Mouse (Mus musculus) c-Kit-positive CD71-negative TER-119-negative erythroid progenitor cells, embryonic 14.5 days (primary cell): ENCODE measurements at regions not wholly inside any gene's neighbourhood (a gene's known extent, or its start where the extent isn't known, plus 50 kb on each side); places are given as distances from the start of the nearest gene placed in this dataset.

Source experiments
- DNase-seq: peaks from one replicate; pipeline ENCODE4 v3.0.0-alpha.2; 2013; ENCODE audit warnings: low read depth

- DNase-seq = no peak
Measured at GRCm38 (mm10) chr10:99417591-99417990, 154.6 kb downstream of the Dusp6 start.

- no peak for DNase-seq
Measured at GRCm38 (mm10) chr10:99418497-99418896, 155.5 kb downstream of the Dusp6 start.

- no peak for DNase-seq
Measured at GRCm38 (mm10) chr10:99419532-99419931, 156.5 kb downstream of the Dusp6 start.

- DNase-seq = no peak
Measured at GRCm38 (mm10) chr10:99423406-99423805, 160.4 kb downstream of the Dusp6 start.

GRCm38 (mm10) chr10:99425265-99425664, 162.2 kb downstream of the Dusp6 start:
- DNase-seq = no peak

- DNase-seq = no peak
Measured at GRCm38 (mm10) chr10:99430175-99430574, 167.1 kb downstream of the Dusp6 start.

GRCm38 (mm10) chr10:99430669-99431561, 167.9 kb downstream of the Dusp6 start:
- DNase-seq = no peak

GRCm38 (mm10) chr10:99437060-99437459, 174.0 kb downstream of the Dusp6 start:
- no peak for DNase-seq

- DNase-seq = no peak
Measured at GRCm38 (mm10) chr10:99440169-99440568, 177.1 kb downstream of the Dusp6 start.

- peak; percentile 71 for DNase-seq
Measured at GRCm38 (mm10) chr10:99441014-99441413, 178.0 kb downstream of the Dusp6 start.

- DNase-seq = no peak
Measured at GRCm38 (mm10) chr10:99441931-99442330, 178.9 kb downstream of the Dusp6 start.

GRCm38 (mm10) chr10:99443453-99444170, 180.6 kb downstream of the Dusp6 start:
- DNase-seq = no peak

- DNase-seq = no peak
Measured at GRCm38 (mm10) chr10:99450714-99451625, 187.9 kb downstream of the Dusp6 start.

- DNase-seq = no peak
Measured at GRCm38 (mm10) chr10:99451639-99452417, 188.8 kb downstream of the Dusp6 start.

GRCm38 (mm10) chr10:99456180-99456579, 193.1 kb downstream of the Dusp6 start:
- DNase-seq = no peak

- no peak for DNase-seq
Measured at GRCm38 (mm10) chr10:99458047-99458446, 195.0 kb downstream of the Dusp6 start.

GRCm38 (mm10) chr10:99459171-99459660, 196.2 kb downstream of the Dusp6 start:
- no peak for DNase-seq

- peak; percentile 71 for DNase-seq
Measured at GRCm38 (mm10) chr10:99459823-99460361, 196.9 kb downstream of the Dusp6 start.

- DNase-seq = peak; percentile 46
Measured at GRCm38 (mm10) chr10:99460847-99461445, 197.9 kb downstream of the Dusp6 start.

GRCm38 (mm10) chr10:99461446-99461966, 198.5 kb downstream of the Dusp6 start:
- DNase-seq = peak; percentile 64
